Mouse (Mus musculus): ENCODE data around the gene Plxnd1.

- TF ChIP-seq CTCF (IDR thresholded peaks at IDR 0.05; ENCODE audit: extremely low read depth, insufficient read depth, low read length) (no peak), POLR2A (IDR thresholded peaks at IDR 0.05; ENCODE audit: extremely low read depth, insufficient read depth, low read length) (no peak)
Measured at GRCm38 (mm10) chr6:115968086-115968485, 26.7 kb downstream of the Plxnd1 start.

Measured in cortical plate, adult 2 months (tissue).